ENCODE assay signal across 10 mouse cellular contexts in genomic region chr15:42056772-42057171, GRCm38 (mm10).
DNase-seq lines count a peak whose midpoint lies in the region; ATAC-seq and TF ChIP-seq lines count a peak whose summit lies in the region.
"Had no signal": no experiment of that assay in that cellular context is flagged by ENCODE, and none has a peak within 500 bp of the region (broad histone marks: within the 10 kb centered on the region; RNA-seq: fewer than 3 reads in every experiment).

No protein-coding gene starts in this region.

- ATAC-seq in kidney, embryonic 16.5 days (ENCODE audit: low FRiP score, low TSS enrichment) = no peak
- ATAC-seq: liver, embryonic 12.5 days had no signal

- no peak for TF ChIP-seq CTCF in gastrocnemius, adult 2 months (IDR thresholded peaks at IDR 0.05)

- H3K9ac ChIP-seq in kidney, embryonic 16.5 days (replicated peaks; ENCODE audit: low read length) = no peak overlapping the region
- H3K9ac ChIP-seq: heart, embryonic 13.5 days; liver, embryonic 12.5 days had no signal

- peak; percentile 5 to 7 for DNase-seq in left cerebral cortex, postnatal 36 days (ENCODE audit: low spot score in 2 of 2)
- DNase-seq in left cerebral cortex, adult 18-20 months (ENCODE audit: low spot score in 2 of 2) = no peak
- DNase-seq in gastrocnemius, adult 2 months = peak; percentile 63
- peak; percentile 4 to 17 for DNase-seq in layer of hippocampus, adult 8-10 months (ENCODE audit: low spot score in 2 of 2)
- peak; percentile 21 to 31 for DNase-seq in right cerebral cortex, postnatal 10 days (ENCODE audit: low spot score in 2 of 2)
- DNase-seq in thymus, postnatal 36 days = no peak
- DNase-seq in thymus, postnatal 10 days (ENCODE audit: low spot score in 2 of 2) = no peak

- no peaks in the 10 kb centered on the region for H3K27me3 ChIP-seq in kidney, embryonic 16.5 days (ENCODE audit: insufficient read depth, low read length)
- H3K27me3 ChIP-seq: heart, embryonic 13.5 days; liver, embryonic 12.5 days had no signal

- H3K27ac ChIP-seq in gastrocnemius, adult 2 months = no peak overlapping the region
- H3K27ac ChIP-seq in kidney, embryonic 16.5 days (ENCODE audit: low read length) = no peak overlapping the region
- H3K27ac ChIP-seq: heart, embryonic 13.5 days; liver, embryonic 12.5 days had no signal

- intact Hi-C loops in left cerebral cortex, postnatal 36 days (cut with DNase I) = no loop called here
- intact Hi-C loops in gastrocnemius, adult 2 months (cut with DNase I) = no loop called here

- H3K36me3 ChIP-seq in kidney, embryonic 16.5 days (ENCODE audit: insufficient read depth, low read length) = no peaks in the 10 kb centered on the region
- H3K36me3 ChIP-seq: heart, embryonic 13.5 days; liver, embryonic 12.5 days had no signal

- H3K4me3 ChIP-seq in gastrocnemius, adult 2 months = no peak overlapping the region
- H3K4me3 ChIP-seq in kidney, embryonic 16.5 days (ENCODE audit: low read length) = no peak overlapping the region
- H3K4me3 ChIP-seq: heart, embryonic 13.5 days; liver, embryonic 12.5 days had no signal

- WGBS in kidney, embryonic 16.5 days = 63% methylated on average over 3 of the region's 3 CpGs

- H3K4me2 ChIP-seq in kidney, embryonic 16.5 days (replicated peaks; ENCODE audit: low read depth, low read length) = no peak overlapping the region
- H3K4me2 ChIP-seq: heart, embryonic 13.5 days; liver, embryonic 12.5 days had no signal

- H3K4me1 ChIP-seq in kidney, embryonic 16.5 days (ENCODE audit: insufficient read depth, low read length) = no peaks in the 10 kb centered on the region
- H3K4me1 ChIP-seq: liver, embryonic 12.5 days had no signal

- H3K9me3 ChIP-seq in kidney, embryonic 16.5 days (ENCODE audit: low read length) = no peaks in the 10 kb centered on the region
- H3K9me3 ChIP-seq: heart, embryonic 13.5 days; liver, embryonic 12.5 days had no signal

Comparison
In these comparisons a context has a peak if more than half of its experiments do, and no peak if none do; other contexts are left out.
1. DNase-seq: peak in left cerebral cortex, postnatal 36 days (2 of 2), gastrocnemius, adult 2 months (single experiment), layer of hippocampus, adult 8-10 months (2 of 2) and right cerebral cortex, postnatal 10 days (2 of 2); none in left cerebral cortex, adult 18-20 months (0 of 2), thymus, postnatal 36 days (0 of 2) and thymus, postnatal 10 days (0 of 2).